Mouse (Mus musculus): Measurements from ENCODE around the gene Gm20696.

Gene Gm20696

DNA sequence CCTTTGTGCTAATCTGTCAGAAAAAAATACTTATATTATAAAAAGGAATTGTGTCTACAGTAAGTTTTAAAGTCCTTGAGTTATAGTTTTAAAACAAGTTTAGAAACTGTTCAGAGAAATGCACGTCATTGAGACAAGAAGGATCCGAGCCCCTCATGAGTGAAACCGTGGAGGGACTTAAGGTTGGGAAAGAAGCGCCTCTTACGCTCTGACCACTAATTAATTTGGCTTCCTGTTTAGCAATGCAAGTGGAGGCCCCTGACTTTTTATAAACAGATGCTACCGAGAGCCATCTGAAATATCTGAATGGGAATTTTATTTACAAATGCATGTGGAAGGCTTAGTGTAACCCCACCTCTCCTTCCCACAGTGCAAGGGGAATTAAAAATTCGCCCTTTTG lies 41.3 kb downstream of the Gm20696 start:
- no peak for DNase-seq (ENCODE audit: low read depth, low spot score)

GRCm38 (mm10) chr6:99624542-99624941 lies 42.1 kb downstream of the Gm20696 start:
- DNase-seq (ENCODE audit: low read depth, low spot score) = no peak

DNA sequence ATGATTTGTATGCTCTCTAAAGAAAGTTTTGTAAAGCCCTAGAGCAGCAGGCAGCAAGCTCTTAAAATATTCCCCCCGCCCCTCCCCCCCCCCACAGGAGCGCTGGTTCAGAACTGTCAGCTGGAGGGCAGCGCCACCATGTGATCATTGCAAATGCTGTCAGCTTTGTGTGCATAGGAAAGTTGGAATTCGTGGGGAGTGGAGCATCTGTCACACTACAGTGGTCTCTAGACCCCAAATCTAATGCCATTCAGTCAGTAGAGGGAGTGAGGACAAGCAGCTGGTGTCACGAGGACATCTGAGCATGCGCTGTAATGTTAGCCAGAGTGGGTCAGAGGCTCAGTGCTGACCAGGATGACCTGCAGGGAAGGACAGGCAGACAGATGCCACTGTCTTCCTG lies 43.0 kb downstream of the Gm20696 start:
- DNase-seq (ENCODE audit: low read depth, low spot score) = no peak

GRCm38 (mm10) chr6:99621167-99621566 lies 45.4 kb downstream of the Gm20696 start:
- DNase-seq (ENCODE audit: low read depth, low spot score) = no peak

DNA sequence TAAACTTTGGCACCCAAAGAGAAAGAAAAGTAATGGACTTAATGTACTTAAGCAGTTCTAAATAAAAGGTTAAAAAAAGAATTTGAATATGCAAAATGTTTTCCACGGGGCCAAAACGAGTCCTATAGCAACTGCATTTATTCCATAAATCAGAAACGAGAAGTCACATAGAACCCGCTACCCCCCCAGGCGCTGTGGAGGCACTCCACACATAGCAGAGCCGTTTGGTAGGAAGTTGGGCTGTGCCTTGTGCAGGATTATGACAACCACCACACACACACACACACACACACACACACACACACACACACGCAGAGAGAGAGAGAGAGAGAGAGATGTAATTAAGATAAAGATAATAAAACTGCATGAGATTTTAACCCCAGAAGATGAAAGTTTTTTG lies 46.1 kb downstream of the Gm20696 start:
- no peak for DNase-seq (ENCODE audit: low read depth, low spot score)

DNA sequence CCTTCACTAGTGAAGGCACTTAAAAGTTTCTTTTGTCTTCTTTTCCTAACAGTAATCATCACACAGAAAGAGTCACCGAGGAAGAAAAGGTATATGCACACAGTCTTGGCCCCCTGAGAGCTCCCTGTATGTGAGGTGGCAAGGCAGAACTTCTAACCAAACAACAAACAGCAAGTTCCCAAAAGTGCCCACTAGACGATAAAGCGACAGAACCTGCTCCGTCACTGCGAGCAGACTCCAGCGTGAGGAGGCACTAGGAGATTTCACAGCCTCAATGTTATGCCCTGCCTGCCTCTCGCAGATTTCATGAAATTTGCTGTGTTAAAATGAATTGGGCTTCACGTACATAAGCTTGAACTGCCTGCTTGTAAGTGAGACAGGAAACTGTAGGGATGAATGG lies 46.6 kb downstream of the Gm20696 start:
- no peak for DNase-seq (ENCODE audit: low read depth, low spot score)

- no peak for DNase-seq (ENCODE audit: low read depth, low spot score)
These were observed 47.1 kb downstream of the Gm20696 start for GRCm38 (mm10) chr6:99619466-99619865.

DNA sequence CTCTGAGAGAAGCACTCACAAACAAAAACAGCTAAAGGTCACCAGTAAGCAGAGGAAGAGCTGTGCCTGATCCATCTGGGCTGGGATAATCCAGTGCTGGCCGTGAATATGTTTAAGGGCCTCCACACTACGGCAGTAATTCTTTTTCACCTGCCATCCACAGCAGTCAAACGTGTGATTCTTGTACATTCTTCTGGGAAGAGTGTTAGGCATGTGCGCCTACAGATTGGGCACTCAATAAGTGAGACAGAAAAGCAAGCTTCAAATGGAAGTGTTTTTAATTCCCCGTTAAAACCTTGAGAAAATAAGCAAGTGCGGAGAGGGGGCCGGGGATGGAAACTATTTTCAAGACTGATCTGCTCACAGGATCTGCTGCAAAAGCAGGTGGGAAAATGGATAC lies 48.7 kb downstream of the Gm20696 start:
- DNase-seq (ENCODE audit: low read depth, low spot score) = no peak

DNA sequence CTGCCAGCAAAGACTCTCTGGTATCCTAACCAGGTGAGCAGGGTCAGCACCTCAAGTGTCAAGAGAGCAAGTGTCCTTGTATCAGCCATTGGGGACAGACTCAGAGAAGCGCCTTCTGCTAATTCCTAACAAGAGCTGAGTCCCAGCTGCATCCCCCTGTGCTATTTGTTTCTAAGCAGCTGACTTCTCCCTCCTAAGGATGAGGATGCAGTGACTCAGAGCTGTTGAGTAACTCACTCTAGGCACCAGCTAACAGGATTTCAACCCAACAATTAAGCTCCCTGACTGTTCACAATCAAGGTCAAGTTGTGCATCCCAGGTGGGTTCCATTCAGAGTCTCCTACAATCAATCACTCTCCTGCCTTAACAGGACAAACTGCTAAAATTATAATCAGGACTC lies 49.2 kb downstream of the Gm20696 start:
- DNase-seq (ENCODE audit: low read depth, low spot score) = no peak

DNA sequence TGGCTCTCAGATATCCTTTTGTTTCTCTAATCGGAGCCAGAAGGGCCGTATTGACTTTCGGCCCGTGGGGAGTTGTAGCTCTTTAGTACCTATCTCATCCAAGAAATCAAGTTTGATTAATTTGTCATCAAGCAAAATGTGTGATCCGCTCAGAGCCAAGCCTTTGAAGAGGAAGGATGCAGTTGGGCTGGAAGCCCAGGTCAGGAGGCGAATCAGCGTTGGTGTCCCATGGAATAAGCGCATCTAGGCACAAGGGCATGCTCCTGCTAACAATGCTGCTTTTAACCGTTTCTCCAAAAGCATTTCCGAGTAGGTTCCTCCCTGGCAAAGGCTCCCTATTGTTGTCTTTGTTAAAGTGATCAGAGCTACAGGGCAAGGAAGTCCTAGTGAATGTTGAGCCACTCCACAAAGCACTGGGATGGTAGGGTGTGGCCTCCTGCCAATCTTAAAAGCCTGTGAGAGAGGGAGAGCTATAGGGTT lies 51.3 kb downstream of the Gm20696 start:
- DNase-seq (ENCODE audit: low read depth, low spot score) = no peak

- DNase-seq (ENCODE audit: low read depth, low spot score) = no peak
These were observed 51.9 kb downstream of the Gm20696 start for GRCm38 (mm10) chr6:99614566-99615271.

DNA sequence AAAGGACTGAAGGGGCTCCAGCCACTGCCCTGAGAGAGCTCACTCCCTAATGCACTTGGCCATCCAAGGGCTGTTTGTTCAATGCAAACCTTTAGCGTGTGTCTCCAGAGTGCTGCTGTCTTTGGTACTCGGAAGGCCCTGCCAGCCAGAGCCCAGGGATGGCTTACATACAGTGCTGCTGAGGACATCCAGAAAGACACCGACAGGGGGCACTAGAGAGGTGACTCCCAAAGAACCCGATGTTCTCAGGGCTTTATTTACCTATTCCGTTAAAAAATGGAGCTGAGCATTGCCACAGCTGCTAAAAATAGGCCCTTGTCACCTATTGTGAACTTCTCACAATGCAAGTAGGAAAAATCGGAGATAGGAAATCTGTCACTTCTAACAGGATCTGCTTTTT lies 54.7 kb downstream of the Gm20696 start:
- no peak for DNase-seq (ENCODE audit: low read depth, low spot score)

DNA sequence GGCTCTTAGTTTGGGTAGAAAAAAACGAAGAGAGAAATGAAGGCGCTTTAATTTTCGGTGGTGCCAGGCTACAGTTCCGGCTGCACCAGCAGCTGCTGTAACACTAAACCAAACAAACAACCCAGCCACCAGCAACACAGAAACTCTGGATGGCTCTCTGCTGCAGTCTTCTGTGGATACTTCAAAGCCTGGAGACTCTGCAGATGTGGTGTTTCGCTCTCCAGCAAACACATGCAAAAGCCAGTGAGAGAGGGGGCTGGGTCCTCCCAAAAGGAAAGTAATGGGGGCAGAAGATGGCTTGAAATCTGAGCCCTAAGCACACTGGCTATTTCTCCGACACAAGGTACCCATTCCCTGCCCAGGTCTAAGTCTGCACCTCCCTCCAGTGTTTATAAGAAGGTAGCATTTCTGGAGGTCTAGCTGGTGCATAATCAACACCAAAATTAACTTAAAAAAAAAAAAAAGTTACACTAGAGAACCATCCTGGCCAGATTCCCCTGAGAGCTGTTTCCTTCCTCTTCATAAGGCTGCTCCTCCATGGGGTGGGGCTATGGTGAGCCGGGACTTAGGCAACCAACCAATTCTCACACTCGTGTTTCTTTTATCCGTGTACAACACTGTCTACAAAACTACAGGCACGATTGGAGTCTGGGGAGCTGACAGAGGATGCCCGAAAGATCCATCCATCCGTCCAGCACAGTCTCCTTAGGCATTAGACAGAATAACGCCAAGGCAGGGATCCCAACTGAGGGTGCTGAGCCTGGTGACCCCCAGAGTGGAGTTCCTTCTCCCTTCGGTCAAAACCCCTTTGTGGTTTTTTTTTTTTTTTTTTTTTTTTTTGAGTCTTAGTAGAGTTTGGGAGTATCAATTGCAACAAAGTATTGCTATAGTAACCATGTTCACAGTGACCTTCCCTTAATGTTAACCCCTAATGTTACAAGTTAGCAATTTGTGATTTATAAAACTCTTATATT lies 55.9 kb downstream of the Gm20696 start:
- DNase-seq (ENCODE audit: low read depth, low spot score) = no peak

- no peak for DNase-seq (ENCODE audit: low read depth, low spot score)
These were observed 60.5 kb downstream of the Gm20696 start for GRCm38 (mm10) chr6:99606079-99606478.

DNA sequence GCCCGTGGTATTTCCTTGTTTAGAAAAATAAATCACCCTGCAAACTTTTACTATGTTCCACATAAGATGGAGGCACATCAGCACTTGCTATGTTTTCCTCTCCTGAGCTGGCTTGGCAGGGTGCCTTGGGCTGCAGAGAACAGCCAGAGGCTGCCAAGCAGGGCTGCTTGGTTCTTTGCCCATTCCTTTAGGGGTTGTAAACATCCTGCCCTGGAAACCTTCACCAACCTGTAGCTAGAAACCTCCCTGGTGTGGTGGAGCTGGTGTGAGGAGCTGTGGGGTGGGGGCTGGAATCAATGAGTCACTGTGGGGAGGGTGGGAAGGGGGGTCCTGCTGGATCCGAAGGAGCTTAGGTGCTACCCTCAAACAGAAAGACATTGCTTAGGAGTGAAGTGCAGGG lies 61.8 kb downstream of the Gm20696 start:
- no peak for DNase-seq (ENCODE audit: low read depth, low spot score)

GRCm38 (mm10) chr6:99602434-99602833 lies 64.2 kb downstream of the Gm20696 start:
- DNase-seq (ENCODE audit: low read depth, low spot score) = no peak

DNA sequence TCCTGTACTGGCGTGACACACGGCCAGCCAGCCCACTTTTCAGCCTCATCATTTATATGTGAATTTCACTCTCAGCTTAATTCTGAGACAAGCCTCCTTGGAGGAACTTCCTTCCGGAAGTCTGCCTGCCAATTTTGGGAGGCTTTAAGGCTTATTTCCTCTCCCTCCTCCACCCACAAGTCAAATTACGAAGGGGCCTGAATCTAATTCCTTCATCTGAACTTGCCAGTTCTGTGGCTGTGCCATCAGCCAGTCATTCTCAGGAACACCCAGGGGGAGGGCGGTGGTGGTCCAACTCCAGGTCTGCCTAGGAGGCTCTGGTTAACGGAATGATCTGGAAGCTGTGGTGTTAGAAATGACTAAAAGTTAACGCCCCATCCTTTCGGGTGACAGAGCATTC lies 65.7 kb downstream of the Gm20696 start:
- no peak for DNase-seq (ENCODE audit: low read depth, low spot score)

- DNase-seq (ENCODE audit: low read depth, low spot score) = peak; percentile 45
These were observed 66.3 kb downstream of the Gm20696 start for GRCm38 (mm10) chr6:99600168-99600793.

DNA sequence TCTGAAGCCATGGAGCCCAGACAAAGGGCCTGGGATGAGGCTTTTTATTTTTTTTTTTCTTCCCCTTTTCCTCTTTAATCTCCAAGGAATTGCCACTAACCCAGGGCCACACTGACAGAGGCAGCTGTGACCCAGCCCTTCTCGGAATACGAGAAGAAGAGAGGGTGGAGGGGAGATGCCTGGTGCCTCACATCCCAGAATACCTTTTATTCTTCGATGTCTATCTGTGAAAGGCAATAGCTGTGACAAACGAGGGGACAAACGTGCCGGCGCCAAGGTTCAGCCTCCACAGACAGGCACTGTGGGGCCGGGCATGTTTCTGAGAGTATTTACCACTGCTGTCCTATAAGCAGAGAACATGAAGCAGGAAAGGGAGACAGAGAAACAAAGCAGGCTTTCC lies 66.9 kb downstream of the Gm20696 start:
- no peak for DNase-seq (ENCODE audit: low read depth, low spot score)

GRCm38 (mm10) chr6:99599229-99599628 lies 67.4 kb downstream of the Gm20696 start:
- DNase-seq (ENCODE audit: low read depth, low spot score) = no peak

DNA sequence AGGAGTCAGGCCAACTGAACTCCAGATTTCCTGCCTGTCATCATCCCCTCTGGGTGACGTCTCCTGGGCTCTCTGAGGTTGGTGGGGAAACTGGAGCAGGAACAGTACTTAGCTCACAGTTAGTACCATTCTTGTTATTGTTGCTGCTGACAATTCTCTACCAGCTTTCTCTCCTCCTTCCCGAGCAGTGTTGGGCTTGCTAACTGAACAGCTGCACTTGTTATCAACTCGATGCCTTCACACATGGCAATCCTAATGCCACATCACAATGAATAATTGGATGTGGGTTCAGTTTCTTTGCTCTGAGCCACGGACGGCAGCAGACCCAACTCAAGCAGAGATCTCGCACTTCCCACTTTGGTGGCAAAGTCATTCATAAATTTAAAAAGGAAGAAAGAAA lies 89.6 kb downstream of the Gm20696 start:
- no peak for DNase-seq (ENCODE audit: low read depth, low spot score)

DNA sequence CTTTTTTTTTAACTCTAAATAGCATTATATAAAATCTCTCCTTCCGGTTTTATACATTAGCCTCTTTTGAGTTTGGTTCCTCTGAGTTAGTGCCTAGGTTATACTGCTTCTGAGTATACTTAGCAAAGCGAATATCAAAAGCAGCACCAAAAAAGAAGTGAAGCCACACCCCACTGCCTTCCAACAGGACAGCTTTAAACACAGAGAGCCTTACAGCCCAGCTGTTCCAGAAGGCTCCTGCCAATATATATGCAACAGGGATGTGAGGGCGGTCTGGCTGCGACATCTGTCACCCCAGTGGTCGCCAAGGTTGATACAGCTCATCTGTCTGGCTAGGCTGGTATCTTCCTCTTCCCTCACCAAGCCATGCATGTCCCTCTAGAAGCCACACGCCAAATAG lies 91.0 kb downstream of the Gm20696 start:
- DNase-seq (ENCODE audit: low read depth, low spot score) = no peak

Data from CD4-positive helper T cell, adult 2 months (primary cell).